Mouse (Mus musculus) liver, adult 2 months (tissue): ENCODE measurements around the gene Tll1.

Source experiments
- CTCF ChIP-seq: fragments of 200-500 bp; IDR thresholded peaks from 2 replicates; pipeline ENCODE4 v1.5.1; 2011; ENCODE audit warnings: low read depth, low read length, control low read depth
- POLR2A ChIP-seq: fragments of 200-500 bp; IDR thresholded peaks from 2 replicates; pipeline ENCODE4 v1.6.1; 2011; ENCODE audit warnings: low read length, control low read depth; ENCODE audit not compliant: insufficient read depth; ENCODE audit errors: extremely low read depth

DNA sequence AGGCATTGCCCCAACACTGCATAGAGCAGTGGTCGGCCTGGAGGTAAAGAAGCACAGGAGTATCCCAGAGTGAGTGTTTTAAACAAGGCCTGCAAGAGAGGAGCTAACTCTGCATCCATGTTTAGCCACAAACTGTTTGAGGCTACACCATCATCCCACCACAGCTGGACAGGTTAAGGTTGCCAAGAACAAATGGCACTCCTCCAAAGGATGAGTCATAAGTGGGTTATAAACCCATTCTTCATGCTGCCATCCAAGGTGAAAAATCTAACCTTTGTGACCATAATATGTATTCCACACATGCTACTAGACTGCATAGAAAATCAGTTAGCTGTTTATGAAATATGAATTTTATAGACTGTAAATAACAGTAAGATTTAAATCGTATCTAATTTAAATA lies 29.1 kb downstream of the Tll1 start:
- no peak for TF ChIP-seq POLR2A
- no peak for TF ChIP-seq CTCF
